Mouse (Mus musculus): Measurements from ENCODE around the gene Gm5089. TPM values are rescaled to one million over a fixed set of nuclear protein-coding genes. Genes with fewer than 3 reads are reported as not detected.

Gm5089 gene
- polyA plus RNA-seq, 1 experiment = not detected

DNA sequence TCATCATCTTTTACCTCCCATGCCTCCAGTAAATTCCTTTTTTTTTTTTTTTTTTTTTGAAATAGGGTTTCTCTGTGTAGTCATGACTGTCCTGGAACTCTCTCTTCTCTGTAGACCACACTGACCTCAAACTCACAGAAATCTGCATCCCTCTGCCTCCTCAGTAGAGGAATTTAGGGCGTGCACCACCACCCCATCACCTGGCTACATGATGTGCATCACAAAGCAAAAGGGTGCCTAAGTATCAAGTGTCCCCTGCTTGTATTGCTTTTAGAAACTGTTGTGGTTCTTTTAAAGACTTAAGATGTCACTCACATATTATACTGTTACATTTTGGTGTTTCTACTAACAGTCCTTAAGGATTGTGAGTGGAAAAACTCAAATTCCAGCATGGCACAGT is 57.8 kb downstream of the Gm5089 start:
- Histone ChIP-seq H3K27ac (ENCODE audit: control insufficient read depth, insufficient read depth, low read length) (no peak overlapping the region), H3K4me1 (replicated peaks; ENCODE audit: control insufficient read depth, insufficient read depth, low read length) (no peaks in the 10 kb centered on the region), H3K4me3 (ENCODE audit: control insufficient read depth, insufficient read depth, low read length) (no peak overlapping the region), H3K27me3 (ENCODE audit: control insufficient read depth, insufficient read depth, low read length) (no peaks in the 10 kb centered on the region), H3K36me3 (ENCODE audit: control insufficient read depth, insufficient read depth, low read length) (no peaks in the 10 kb centered on the region)
- no peak for DNase-seq
- TF ChIP-seq POLR2A (IDR thresholded peaks at IDR 0.05; ENCODE audit: control insufficient read depth, extremely low read depth, insufficient read depth, low read length, poor library complexity) (no peak), CTCF (IDR thresholded peaks at IDR 0.05; ENCODE audit: borderline replicate concordance, control insufficient read depth, extremely low read depth, insufficient read depth, low read length, poor library complexity) (no peak)
- 78% methylated on average over 1 of the region's 1 CpGs for WGBS

DNA sequence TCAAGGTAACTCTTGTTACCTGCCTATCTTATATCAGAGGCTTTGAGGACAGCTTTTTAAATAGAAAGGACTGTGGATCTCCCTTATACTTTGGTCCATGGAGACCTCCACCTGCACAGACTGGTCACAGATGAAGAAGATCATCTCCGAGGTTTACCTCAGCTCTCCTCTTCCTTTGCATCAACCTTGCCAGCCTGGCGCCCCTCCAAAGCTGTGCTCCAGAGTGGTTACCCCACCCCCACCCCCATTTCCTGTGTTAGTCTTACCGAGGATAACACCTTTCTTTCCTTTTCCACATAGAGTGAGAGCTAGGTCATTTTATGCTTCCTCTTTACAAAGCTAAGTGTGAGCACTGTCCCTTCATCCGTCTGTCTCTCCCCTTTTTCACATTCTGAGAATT is 60.0 kb downstream of the Gm5089 start:
- Histone ChIP-seq H3K36me3 (ENCODE audit: control insufficient read depth, insufficient read depth, low read length) (no peaks in the 10 kb centered on the region), H3K27ac (ENCODE audit: control insufficient read depth, insufficient read depth, low read length) (no peak overlapping the region), H3K4me1 (replicated peaks; ENCODE audit: control insufficient read depth, insufficient read depth, low read length) (no peaks in the 10 kb centered on the region), H3K27me3 (ENCODE audit: control insufficient read depth, insufficient read depth, low read length) (no peaks in the 10 kb centered on the region), H3K4me3 (ENCODE audit: control insufficient read depth, insufficient read depth, low read length) (no peak overlapping the region)
- 3% methylated on average over 4 of the region's 4 CpGs for WGBS
- TF ChIP-seq POLR2A (IDR thresholded peaks at IDR 0.05; ENCODE audit: control insufficient read depth, extremely low read depth, insufficient read depth, low read length, poor library complexity) (no peak), CTCF (IDR thresholded peaks at IDR 0.05; ENCODE audit: borderline replicate concordance, control insufficient read depth, extremely low read depth, insufficient read depth, low read length, poor library complexity) (no peak)
- no peak for DNase-seq

DNA sequence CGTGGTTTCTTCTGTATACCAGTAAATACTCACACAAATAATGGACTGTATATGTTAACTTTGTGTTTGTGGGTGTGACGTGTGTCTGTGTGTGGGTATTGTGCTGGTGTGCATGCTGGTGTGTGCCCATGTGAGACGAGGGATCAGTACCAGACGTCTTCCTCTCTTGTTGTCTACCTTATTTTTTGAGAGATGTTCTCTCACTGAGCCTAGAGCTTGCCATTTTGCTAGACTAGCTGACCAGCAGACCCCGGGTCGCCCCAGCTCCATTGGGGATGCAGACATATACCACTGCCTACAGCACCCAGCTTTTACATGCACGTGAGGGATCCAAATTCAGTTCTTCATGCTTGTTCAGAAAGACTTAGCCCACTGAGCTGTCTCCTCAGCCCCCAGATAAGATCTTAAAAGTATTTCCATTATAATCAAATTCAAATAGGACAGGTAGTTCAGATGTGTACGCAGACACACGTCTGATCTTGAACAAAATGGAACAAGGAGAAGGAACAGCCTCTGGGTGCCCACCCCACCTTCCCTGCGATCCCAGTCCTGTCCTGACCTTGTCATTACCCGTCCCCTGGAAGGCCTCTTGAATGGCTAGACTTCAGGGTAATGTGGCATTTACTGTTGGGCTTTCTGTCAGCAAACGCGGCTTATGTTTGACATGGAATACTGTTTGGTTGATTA is 61.1 kb downstream of the Gm5089 start:
- 92% methylated on average over 13 of the region's 13 CpGs for WGBS
- no peaks in the 10 kb centered on the region for H3K27me3 ChIP-seq (ENCODE audit: control insufficient read depth, insufficient read depth, low read length)
- no peaks in the 10 kb centered on the region for H3K36me3 ChIP-seq (ENCODE audit: control insufficient read depth, insufficient read depth, low read length)
- no peak overlapping the region for H3K27ac ChIP-seq (ENCODE audit: control insufficient read depth, insufficient read depth, low read length)
- no peaks in the 10 kb centered on the region for H3K4me1 ChIP-seq (replicated peaks; ENCODE audit: control insufficient read depth, insufficient read depth, low read length)
- no peak overlapping the region for H3K4me3 ChIP-seq (ENCODE audit: control insufficient read depth, insufficient read depth, low read length)
- TF ChIP-seq CTCF (IDR thresholded peaks at IDR 0.05; ENCODE audit: borderline replicate concordance, control insufficient read depth, extremely low read depth, insufficient read depth, low read length, poor library complexity) = no peak
- TF ChIP-seq POLR2A (IDR thresholded peaks at IDR 0.05; ENCODE audit: control insufficient read depth, extremely low read depth, insufficient read depth, low read length, poor library complexity) = no peak
- no peak for DNase-seq

DNA sequence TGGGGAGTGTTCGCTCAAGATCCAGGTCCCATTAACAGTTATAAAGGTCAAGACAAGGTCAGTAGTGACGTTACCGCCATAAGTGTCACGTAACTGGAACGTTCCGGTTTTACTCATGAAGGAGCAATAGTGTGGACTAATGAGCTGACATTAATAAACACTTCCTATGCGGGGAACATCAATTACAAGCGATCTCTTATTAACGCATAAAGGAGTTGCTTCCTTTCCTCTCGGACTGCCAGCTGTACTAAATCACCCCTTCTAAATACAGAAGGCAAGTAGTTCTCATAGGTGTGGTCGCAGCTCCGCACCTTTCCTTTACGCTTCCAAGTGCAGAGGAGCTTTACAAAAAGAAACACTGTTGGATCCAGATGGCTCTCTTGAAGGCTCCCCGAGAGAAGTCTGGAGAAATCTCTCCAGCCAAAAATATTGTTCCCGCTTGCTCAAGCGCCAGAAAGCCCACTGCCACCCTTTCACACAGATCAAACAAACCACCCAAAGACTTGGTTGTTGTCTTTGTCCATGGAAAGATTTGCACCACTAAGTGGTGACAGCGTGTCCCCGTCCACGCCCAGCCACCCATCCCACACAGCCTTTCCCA is 62.4 kb downstream of the Gm5089 start:
- no peaks in the 10 kb centered on the region for H3K36me3 ChIP-seq (ENCODE audit: control insufficient read depth, insufficient read depth, low read length)
- DNase-seq = no peak
- H3K27me3 ChIP-seq (ENCODE audit: control insufficient read depth, insufficient read depth, low read length) = no peaks in the 10 kb centered on the region
- TF ChIP-seq CTCF (IDR thresholded peaks at IDR 0.05; ENCODE audit: borderline replicate concordance, control insufficient read depth, extremely low read depth, insufficient read depth, low read length, poor library complexity) = no peak
- no peak for TF ChIP-seq POLR2A (IDR thresholded peaks at IDR 0.05; ENCODE audit: control insufficient read depth, extremely low read depth, insufficient read depth, low read length, poor library complexity)
- no peaks in the 10 kb centered on the region for H3K4me1 ChIP-seq (replicated peaks; ENCODE audit: control insufficient read depth, insufficient read depth, low read length)
- H3K4me3 ChIP-seq (ENCODE audit: control insufficient read depth, insufficient read depth, low read length) = no peak overlapping the region
- WGBS = 96% methylated on average over 19 of the region's 19 CpGs
- H3K27ac ChIP-seq (ENCODE audit: control insufficient read depth, insufficient read depth, low read length) = no peak overlapping the region

DNA sequence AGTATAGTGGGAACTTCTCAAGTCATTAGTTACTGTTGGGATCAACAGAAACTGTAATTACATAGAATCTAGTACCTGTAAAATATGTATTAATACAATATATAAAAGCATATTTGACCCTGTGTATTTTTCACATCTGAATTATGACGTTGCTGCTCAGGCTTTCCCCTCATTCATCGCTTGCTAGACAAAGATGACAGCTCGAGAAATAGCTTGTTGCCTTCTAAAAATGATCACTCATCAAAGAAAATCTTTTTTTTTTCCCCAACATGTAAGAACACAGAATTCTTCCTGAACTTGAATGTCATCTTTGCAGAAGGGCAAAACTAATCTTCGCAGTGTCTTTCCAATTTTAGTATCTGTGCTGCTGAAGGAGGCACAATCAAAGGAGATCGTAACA is 63.1 kb downstream of the Gm5089 start:
- DNase-seq = no peak
- WGBS = 92% methylated on average over 5 of the region's 5 CpGs
- H3K4me1 ChIP-seq (replicated peaks; ENCODE audit: control insufficient read depth, insufficient read depth, low read length) = no peaks in the 10 kb centered on the region
- no peak overlapping the region for H3K4me3 ChIP-seq (ENCODE audit: control insufficient read depth, insufficient read depth, low read length)
- H3K36me3 ChIP-seq (ENCODE audit: control insufficient read depth, insufficient read depth, low read length) = no peaks in the 10 kb centered on the region
- H3K27me3 ChIP-seq (ENCODE audit: control insufficient read depth, insufficient read depth, low read length) = no peaks in the 10 kb centered on the region
- no peak overlapping the region for H3K27ac ChIP-seq (ENCODE audit: control insufficient read depth, insufficient read depth, low read length)
- TF ChIP-seq CTCF (IDR thresholded peaks at IDR 0.05; ENCODE audit: borderline replicate concordance, control insufficient read depth, extremely low read depth, insufficient read depth, low read length, poor library complexity) = no peak
- TF ChIP-seq POLR2A (IDR thresholded peaks at IDR 0.05; ENCODE audit: control insufficient read depth, extremely low read depth, insufficient read depth, low read length, poor library complexity) = no peak

DNA sequence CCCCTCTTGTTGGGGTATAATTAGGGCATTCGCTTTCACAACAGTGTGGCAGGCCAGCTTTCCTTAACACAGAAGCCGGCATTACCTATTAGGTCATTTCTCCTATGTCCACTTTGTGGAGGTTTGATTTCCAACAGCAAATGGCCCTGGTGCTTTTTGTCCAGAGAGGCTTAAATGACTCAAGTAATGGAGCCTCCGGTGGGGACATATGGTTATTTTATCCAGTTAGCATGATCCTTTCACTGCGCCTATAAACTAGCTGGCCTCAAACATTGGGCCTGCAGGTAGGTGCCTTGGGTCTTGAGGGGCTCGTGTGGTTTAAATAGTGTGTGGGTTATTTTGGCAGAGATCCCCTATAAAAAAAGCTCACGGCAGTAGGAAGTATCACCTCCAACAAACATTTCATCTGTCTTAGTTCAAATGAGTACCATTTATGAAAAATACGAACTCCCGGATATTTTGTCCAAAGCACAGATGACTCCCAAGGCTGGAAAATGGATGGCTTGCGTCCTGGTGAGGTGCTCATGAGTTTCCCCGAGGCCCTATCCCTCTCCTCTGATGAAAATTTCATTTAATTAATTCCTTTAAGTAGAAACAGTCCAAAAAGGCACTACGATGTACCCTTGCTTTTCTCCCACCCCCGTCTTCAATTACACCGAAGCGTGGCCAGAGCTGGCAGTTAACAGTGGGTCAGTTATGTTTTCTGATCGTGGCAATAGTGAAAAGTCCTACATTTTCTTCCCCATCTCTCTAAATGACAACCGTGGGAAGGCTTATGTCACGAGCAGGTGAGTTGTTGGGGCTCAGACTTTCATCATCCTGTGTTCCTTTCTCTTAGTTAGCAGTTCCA is 64.4 kb downstream of the Gm5089 start:
- no peak for TF ChIP-seq POLR2A (IDR thresholded peaks at IDR 0.05; ENCODE audit: control insufficient read depth, extremely low read depth, insufficient read depth, low read length, poor library complexity)
- no peak for TF ChIP-seq CTCF (IDR thresholded peaks at IDR 0.05; ENCODE audit: borderline replicate concordance, control insufficient read depth, extremely low read depth, insufficient read depth, low read length, poor library complexity)
- Histone ChIP-seq H3K4me1 (replicated peaks; ENCODE audit: control insufficient read depth, insufficient read depth, low read length) (no peaks in the 10 kb centered on the region), H3K36me3 (ENCODE audit: control insufficient read depth, insufficient read depth, low read length) (no peaks in the 10 kb centered on the region), H3K27ac (ENCODE audit: control insufficient read depth, insufficient read depth, low read length) (no peak overlapping the region), H3K27me3 (ENCODE audit: control insufficient read depth, insufficient read depth, low read length) (no peaks in the 10 kb centered on the region), H3K4me3 (ENCODE audit: control insufficient read depth, insufficient read depth, low read length) (no peak overlapping the region)
- no peak for DNase-seq
- 96% methylated on average over 17 of the region's 17 CpGs for WGBS
